In the genomic region with DNA sequence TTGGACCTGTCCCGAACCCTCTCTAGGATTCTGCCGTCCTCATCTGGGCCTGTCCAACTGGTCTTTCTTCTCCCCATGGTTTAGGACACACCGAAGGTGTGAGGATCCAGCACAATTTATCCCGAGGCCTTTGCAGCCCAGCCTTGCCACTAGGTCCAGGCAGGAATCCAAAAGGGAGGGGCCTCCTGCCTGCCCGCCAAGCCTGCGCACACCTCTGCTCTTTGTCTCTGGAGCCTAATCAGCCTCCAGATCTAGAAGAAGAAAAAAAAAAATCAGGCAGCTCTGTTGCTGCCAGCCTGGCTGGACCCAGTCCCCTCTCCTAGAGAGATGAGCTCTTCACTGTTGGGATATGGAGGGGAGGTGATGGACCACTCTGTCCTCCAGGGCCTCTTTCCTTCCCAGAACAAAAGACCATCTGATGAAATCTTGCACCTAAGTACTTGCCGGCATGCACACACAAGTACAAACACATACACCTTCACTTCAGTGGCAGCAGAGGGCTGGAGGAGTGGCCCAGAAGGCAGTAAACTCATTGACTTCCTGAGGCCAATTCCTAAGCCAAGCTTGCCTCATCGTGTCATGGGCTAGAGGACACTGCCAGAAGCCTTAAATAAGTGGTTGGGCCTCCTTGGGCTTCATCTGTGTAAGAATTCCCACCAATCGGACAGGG, we compare ENCODE assay signal across 8 mouse cellular contexts. TPM values are rescaled to one million over a fixed set of nuclear protein-coding genes. Genes with fewer than 3 reads are reported as not detected.
DNase-seq lines count a peak whose midpoint lies in the region; ATAC-seq lines count a peak whose summit lies in the region.
"Had no signal": no experiment of that assay in that cellular context is flagged by ENCODE, and none has a peak within 500 bp of the region (broad histone marks: within the 10 kb centered on the region; RNA-seq: fewer than 3 reads in every experiment).

No protein-coding gene starts in this region.

- H3K4me2 ChIP-seq in neural tube, embryonic 12.5 days (replicated peaks): 0 out of 2 replicates have a peak overlapping the region, but pooled peaks have one; percentile 4
- H3K4me2 ChIP-seq in kidney, embryonic 14.5 days (replicated peaks; ENCODE audit: low read depth, low read length): no peak overlapping the region
- H3K4me2 ChIP-seq in stomach, embryonic 14.5 days (replicated peaks; ENCODE audit: low read depth, low read length): no peak overlapping the region

- H3K9ac ChIP-seq in neural tube, embryonic 12.5 days: no peak overlapping the region
- H3K9ac ChIP-seq in kidney, embryonic 14.5 days (ENCODE audit: low read depth, low read length): no peak overlapping the region; the same call in 1 of the 2 replicates
- H3K9ac ChIP-seq in stomach, embryonic 14.5 days (replicated peaks; ENCODE audit: low read depth, low read length): no peak overlapping the region
- H3K9ac ChIP-seq: liver, embryonic 13.5 days had no signal

- no peak for ATAC-seq in neural tube, embryonic 12.5 days (ENCODE audit: low FRiP score, low read depth)
- ATAC-seq in kidney, embryonic 14.5 days (ENCODE audit: low FRiP score, low TSS enrichment): no peak
- no peak for ATAC-seq in stomach, embryonic 14.5 days (ENCODE audit: insufficient number of reproducible peaks, insufficient read depth, low FRiP score, low read depth)

- 41% methylated on average over 9 of the region's 9 CpGs for WGBS in neural tube, embryonic 12.5 days
- WGBS in kidney, embryonic 14.5 days: 31% methylated on average over 9 of the region's 9 CpGs
- WGBS in stomach, embryonic 14.5 days: 49% methylated on average over 9 of the region's 9 CpGs

- H3K4me1 ChIP-seq in neural tube, embryonic 12.5 days: peaks cover 42% of the 10 kb centered on the region
- H3K4me1 ChIP-seq in kidney, embryonic 14.5 days (ENCODE audit: control insufficient read depth, insufficient read depth, low read length): peaks cover 41% of the 10 kb centered on the region
- peaks cover 31% of the 10 kb centered on the region for H3K4me1 ChIP-seq in stomach, embryonic 14.5 days (ENCODE audit: control insufficient read depth, insufficient read depth, low read length)

- peaks cover 34% of the 10 kb centered on the region for H3K27me3 ChIP-seq in neural tube, embryonic 12.5 days (replicated peaks)
- peaks cover 12% of the 10 kb centered on the region; the same call in 1 of the 2 replicates for H3K27me3 ChIP-seq in kidney, embryonic 14.5 days (ENCODE audit: control insufficient read depth, insufficient read depth, low read length)
- H3K27me3 ChIP-seq in stomach, embryonic 14.5 days (ENCODE audit: control insufficient read depth, insufficient read depth, low read length): no peaks in the 10 kb centered on the region

- no peaks in the 10 kb centered on the region for H3K9me3 ChIP-seq in neural tube, embryonic 12.5 days
- no peaks in the 10 kb centered on the region for H3K9me3 ChIP-seq in kidney, embryonic 14.5 days (ENCODE audit: control insufficient read depth, low read length)
- no peaks in the 10 kb centered on the region for H3K9me3 ChIP-seq in stomach, embryonic 14.5 days (ENCODE audit: control insufficient read depth, low read depth, low read length)
- H3K9me3 ChIP-seq: liver, embryonic 13.5 days had no signal

- peaks cover 9% of the 10 kb centered on the region for H3K36me3 ChIP-seq in neural tube, embryonic 12.5 days
- peaks cover 5% of the 10 kb centered on the region for H3K36me3 ChIP-seq in kidney, embryonic 14.5 days (ENCODE audit: control insufficient read depth, insufficient read depth, low read length)
- H3K36me3 ChIP-seq in stomach, embryonic 14.5 days (ENCODE audit: control insufficient read depth, insufficient read depth, low read length): no peaks in the 10 kb centered on the region

- no peak for DNase-seq in neural tube, embryonic 10.5 days (ENCODE audit: extremely low spot score, low spot score)
- peak; percentile 50 to 78 for DNase-seq in cerebellum, postnatal 25 days
- no peak for DNase-seq in layer of hippocampus, postnatal 10 days (ENCODE audit: low spot score in 2 of 2)
- DNase-seq in thymus, postnatal 14 days: no peak
- DNase-seq: liver, embryonic 13.5 days had no signal

- no peak overlapping the region for H3K4me3 ChIP-seq in neural tube, embryonic 12.5 days
- no peak overlapping the region for H3K4me3 ChIP-seq in kidney, embryonic 14.5 days (ENCODE audit: low read length)
- H3K4me3 ChIP-seq in stomach, embryonic 14.5 days (ENCODE audit: low read depth, low read length): no peak overlapping the region
- H3K4me3 ChIP-seq: liver, embryonic 13.5 days had no signal

- H3K27ac ChIP-seq in neural tube, embryonic 12.5 days: no peak overlapping the region
- peak overlapping the region; percentile 94 for H3K27ac ChIP-seq in kidney, embryonic 14.5 days (ENCODE audit: low read depth, low read length)
- H3K27ac ChIP-seq in stomach, embryonic 14.5 days (ENCODE audit: low read length): peak overlapping the region; percentile 82
- H3K27ac ChIP-seq: liver, embryonic 13.5 days had no signal

RNA-seq across cellular contexts. Expression of gene Pex16, which starts 1.6 kb away (rescaled TPM):
- polyA plus RNA-seq in neural tube, embryonic 12.5 days (2016; fragmentation: Nextera tagmentation; extraction: Ambion mirVana): 26.5 and 28.7 TPM in 2 replicates
- 21.3 and 22.7 TPM in 2 replicates for polyA plus RNA-seq in kidney, embryonic 14.5 days (2014; fragmentation: Nextera tagmentation; extraction: Ambion mirVana)
- 20.0 and 23.2 TPM in 2 replicates for polyA plus RNA-seq in stomach, embryonic 14.5 days (2014; fragmentation: Nextera tagmentation; extraction: Ambion mirVana)
- 10 to 100 TPM; 37.0 to 41.5 TPM for total RNA-seq in layer of hippocampus, postnatal 10 days (2021)

RNA-seq across cellular contexts. Expression of gene Large2, which starts 1.8 kb away (rescaled TPM):
- polyA plus RNA-seq in neural tube, embryonic 12.5 days (2016; fragmentation: Nextera tagmentation; extraction: Ambion mirVana): 1.8 and 2.6 TPM in 2 replicates
- polyA plus RNA-seq in kidney, embryonic 14.5 days (2014; fragmentation: Nextera tagmentation; extraction: Ambion mirVana): 24.0 and 33.3 TPM in 2 replicates
- 14.8 and 14.9 TPM in 2 replicates for polyA plus RNA-seq in stomach, embryonic 14.5 days (2014; fragmentation: Nextera tagmentation; extraction: Ambion mirVana)
- under 1 TPM; 0.45 to 0.64 TPM for total RNA-seq in layer of hippocampus, postnatal 10 days (2021)

RNA-seq across cellular contexts. Expression of gene 1700029I15Rik, which starts 9.4 kb away (rescaled TPM):
- polyA plus RNA-seq in neural tube, embryonic 12.5 days (2016; fragmentation: Nextera tagmentation; extraction: Ambion mirVana): 5.8 and 7.3 TPM in 2 replicates
- 2.1 and 2.5 TPM in 2 replicates for polyA plus RNA-seq in kidney, embryonic 14.5 days (2014; fragmentation: Nextera tagmentation; extraction: Ambion mirVana)
- 1.4 and 2.6 TPM in 2 replicates for polyA plus RNA-seq in stomach, embryonic 14.5 days (2014; fragmentation: Nextera tagmentation; extraction: Ambion mirVana)
- 1 to 10 TPM; 5.1 to 5.7 TPM for total RNA-seq in layer of hippocampus, postnatal 10 days (2021)

RNA-seq across cellular contexts. Expression of gene Mapk8ip1, which starts 28.2 kb away (rescaled TPM):
- polyA plus RNA-seq in neural tube, embryonic 12.5 days (2016; fragmentation: Nextera tagmentation; extraction: Ambion mirVana): 144 and 154 TPM in 2 replicates
- 15.6 and 20.8 TPM in 2 replicates for polyA plus RNA-seq in kidney, embryonic 14.5 days (2014; fragmentation: Nextera tagmentation; extraction: Ambion mirVana)
- 11.3 and 12.7 TPM in 2 replicates for polyA plus RNA-seq in stomach, embryonic 14.5 days (2014; fragmentation: Nextera tagmentation; extraction: Ambion mirVana)
- 100 to 1,000 TPM; 385 to 403 TPM for total RNA-seq in layer of hippocampus, postnatal 10 days (2021)

Comparison
In these comparisons a context has a peak if more than half of its experiments do, and no peak if none do; other contexts are left out.
1. DNase-seq: peak in cerebellum, postnatal 25 days (2 of 2); none in neural tube, embryonic 10.5 days (single experiment), layer of hippocampus, postnatal 10 days (0 of 2) and thymus, postnatal 14 days (single experiment).